Mouse (Mus musculus) small intestine, adult 2 months (tissue): ENCODE results near the gene Bicra.

ENCODE experiments used
- CTCF ChIP-seq: fragments of 200-500 bp; IDR thresholded peaks from 2 replicates; pipeline ENCODE4 v1.5.1; 2012; ENCODE audit warnings: low read depth, mild to moderate bottlenecking, control low read depth, inconsistent platforms, low read length, moderate library complexity, mixed read lengths; ENCODE audit not compliant: insufficient replicate concordance, insufficient read length; ENCODE audit errors: extremely low read depth
- POLR2A ChIP-seq: fragments of 200-500 bp; IDR thresholded peaks from 2 replicates; pipeline ENCODE4 v1.6.1; 2012; ENCODE audit warnings: low read depth, mild to moderate bottlenecking, control low read depth, inconsistent platforms, low read length, moderate library complexity

- TF ChIP-seq CTCF (no peak), POLR2A (no peak)
Measured at GRCm38 (mm10) chr7:15933437-15934359, 114.0 kb downstream of the Bicra start.
